Mouse (Mus musculus): ENCODE results near the gene Spag4. TPM values are rescaled to one million over a fixed set of nuclear protein-coding genes. Genes with fewer than 3 reads are reported as not detected.
"Not testable (repeated sequence)": the region's sequence is repeated elsewhere in the genome, so short reads cannot be mapped to it uniquely, and the experiment has no call there.

The Spag4 gene
- polyA plus RNA-seq, 1 experiment from 2014 or later = 0.74 TPM

DNA sequence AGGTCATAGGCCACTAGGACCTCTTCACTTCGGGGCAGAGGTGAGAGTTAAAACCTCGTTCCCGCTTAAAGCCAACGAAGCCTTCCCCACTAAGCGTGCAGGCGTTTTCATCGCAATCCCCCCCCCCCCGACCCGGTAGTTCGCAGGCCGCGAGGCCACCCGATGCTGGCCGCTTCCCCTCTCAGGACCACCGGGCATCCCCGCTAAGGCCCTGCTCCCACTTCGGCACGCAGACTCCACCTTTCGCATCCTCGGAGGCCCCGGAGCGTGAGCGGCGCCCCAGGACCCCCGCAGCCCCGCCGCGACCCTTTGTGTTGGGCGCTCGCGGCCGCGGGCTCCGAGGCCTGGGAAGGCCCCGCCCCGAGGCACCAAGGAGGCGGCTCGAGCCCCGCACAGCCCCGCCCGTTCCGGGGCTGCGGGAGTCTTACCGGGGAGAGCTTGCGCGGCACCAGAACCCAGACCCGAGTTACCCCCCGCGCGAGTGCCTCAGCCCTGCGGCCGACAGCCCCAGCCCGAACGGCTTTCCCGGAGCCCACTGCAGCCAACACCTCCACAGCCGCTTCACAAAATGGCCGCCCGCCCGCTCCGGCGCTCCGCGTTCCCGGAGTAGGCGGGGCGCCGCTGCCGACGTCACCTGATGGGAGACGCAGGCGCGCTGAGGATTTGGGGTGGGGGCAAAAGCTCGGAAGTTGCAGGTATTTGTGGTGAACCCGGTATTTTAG is 46.5 kb downstream of the Spag4 start, which contains the start of the genes Cpne1 and Rbm12:
Gene Cpne1, minus strand, starts transcription at position 608 of the 722 bp plus-strand sequence.
Gene Rbm12, minus strand, starts transcription at position 621 of the 722 bp plus-strand sequence.
- Histone ChIP-seq H3K9ac (replicated peaks) (peak within 1 kb of the TSS; percentile 90), H3K4me1 (ENCODE audit: insufficient read depth) (peaks cover 15% of the 10 kb centered on the region), H3K9me3 (ENCODE audit: low read length) (no peaks in the 10 kb centered on the region), H3K4me3 (ENCODE audit: low read depth, low read length) (peak within 1 kb of the TSS; percentile 90), H3K36me3 (replicated peaks; ENCODE audit: insufficient read depth, low read length) (peaks cover 3% of the 10 kb centered on the region; the same call in 1 of the 2 replicates), H3K27ac (ENCODE audit: low read depth) (peak within 1 kb of the TSS; percentile 87), H3K4me2 (ENCODE audit: low read depth, low read length) (peak within 1 kb of the TSS; percentile 89), H3K27me3 (ENCODE audit: insufficient read depth, low read length) (no peaks in the 10 kb centered on the region)
- peak; percentile 94 for DNase-seq
- TF ChIP-seq CTCF (IDR thresholded peaks at IDR 0.05; ENCODE audit: low read depth) = no peak
- TF ChIP-seq EP300 (IDR thresholded peaks at IDR 0.05; ENCODE audit: low read depth) = no peak; the same call in 1 of the 2 replicates
- peak; percentile 92 for ATAC-seq
- WGBS (ENCODE audit: insufficient replicate concordance) = 1% methylated on average over 72 of the region's 74 CpGs

DNA sequence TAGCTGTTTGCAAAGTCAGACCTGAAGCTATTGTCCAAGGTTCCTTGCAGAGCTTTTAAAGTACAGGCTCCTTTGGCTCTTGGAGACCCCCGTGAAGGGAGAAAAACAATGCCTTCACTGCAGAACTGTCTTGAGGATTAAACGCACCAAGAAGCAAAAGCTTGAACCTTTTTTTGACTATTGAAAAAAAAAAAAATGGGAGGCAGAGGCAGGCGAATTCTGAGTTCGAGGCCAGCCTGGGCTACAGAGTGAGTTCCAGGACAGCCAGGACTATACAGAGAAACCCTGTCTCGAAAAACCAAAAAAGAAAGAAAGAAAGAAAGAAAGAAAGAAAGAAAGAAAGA is 47.1 kb downstream of the Spag4 start:
- 14% methylated on average over 5 of the region's 5 CpGs for WGBS (ENCODE audit: insufficient replicate concordance)
- DNase-seq; H3K36me3 ChIP-seq (replicated peaks; ENCODE audit: insufficient read depth, low read length); ATAC-seq; H3K9me3 ChIP-seq (ENCODE audit: low read length); H3K27me3 ChIP-seq (ENCODE audit: insufficient read depth, low read length): not testable (repeated sequence)
- Histone ChIP-seq H3K27ac (ENCODE audit: low read depth) (peak overlapping the region; percentile 87), H3K4me3 (ENCODE audit: low read depth, low read length) (peak overlapping the region; percentile 90), H3K4me2 (ENCODE audit: low read depth, low read length) (peak overlapping the region; percentile 89), H3K4me1 (ENCODE audit: insufficient read depth) (peaks cover 15% of the 10 kb centered on the region), H3K9ac (replicated peaks) (peak overlapping the region; percentile 90)

DNA sequence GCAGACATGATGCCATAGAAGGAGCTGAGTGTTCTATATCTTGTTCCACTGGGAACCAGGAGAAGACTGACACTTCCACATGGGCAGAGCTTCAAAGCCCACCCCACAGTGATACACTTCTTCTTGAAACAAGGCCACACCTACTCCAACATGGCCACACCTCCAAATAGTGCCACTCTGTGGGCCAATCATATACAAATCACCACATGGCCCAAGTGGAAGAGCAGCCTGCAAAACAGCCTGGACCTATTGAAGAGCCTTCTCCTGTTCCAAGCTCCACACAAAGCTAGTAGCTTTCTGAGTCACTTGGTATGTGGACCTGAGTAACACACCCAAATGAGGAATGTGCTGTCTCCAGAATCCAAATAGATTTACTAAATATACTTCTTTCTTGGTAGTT is 54.6 kb downstream of the Spag4 start:
- H3K9me3 ChIP-seq (ENCODE audit: low read length) = no peaks in the 10 kb centered on the region
- H3K4me2 ChIP-seq (ENCODE audit: low read depth, low read length) = no peak overlapping the region
- TF ChIP-seq CTCF (IDR thresholded peaks at IDR 0.05; ENCODE audit: low read depth) (no peak), EP300 (IDR thresholded peaks at IDR 0.05; ENCODE audit: low read depth) (no peak)
- DNase-seq (no peak), ATAC-seq (no peak)
- H3K4me1 ChIP-seq (ENCODE audit: insufficient read depth) = no peaks in the 10 kb centered on the region
- H3K9ac ChIP-seq (replicated peaks) = no peak overlapping the region
- H3K27ac ChIP-seq (ENCODE audit: low read depth) = no peak overlapping the region
- peaks cover 5% of the 10 kb centered on the region for H3K36me3 ChIP-seq (replicated peaks; ENCODE audit: insufficient read depth, low read length)
- no peak overlapping the region for H3K4me3 ChIP-seq (ENCODE audit: low read depth, low read length)
- no peaks in the 10 kb centered on the region for H3K27me3 ChIP-seq (ENCODE audit: insufficient read depth, low read length)

Other genes starting within 250 kb of the Spag4 start
- gene BC029722, start 245.7 kb upstream of the Spag4 start, polyA plus RNA-seq (2015; fragmentation: Nextera tagmentation; extraction: Ambion mirVana) = 6.6 and 7.5 TPM in 2 replicates
- gene Eif6, start 238.2 kb upstream of the Spag4 start, polyA plus RNA-seq (2015; fragmentation: Nextera tagmentation; extraction: Ambion mirVana) = 120 and 130 TPM in 2 replicates
- 0.15 and 0.19 TPM in 2 replicates for gene Fam83c, start 230.3 kb upstream of the Spag4 start, polyA plus RNA-seq (2015; fragmentation: Nextera tagmentation; extraction: Ambion mirVana)
- 29.3 and 31.7 TPM in 2 replicates for gene Uqcc1, start 134.9 kb upstream of the Spag4 start, polyA plus RNA-seq (2015; fragmentation: Nextera tagmentation; extraction: Ambion mirVana)
- gene Gm15557, start 124.4 kb upstream of the Spag4 start, polyA plus RNA-seq (2015; fragmentation: Nextera tagmentation; extraction: Ambion mirVana) = not detected in 2 replicates
- not detected in 2 replicates for gene Gdf5, start 119.8 kb upstream of the Spag4 start, polyA plus RNA-seq (2015; fragmentation: Nextera tagmentation; extraction: Ambion mirVana)
- 3.1 and 5.0 TPM in 2 replicates for gene Cep250, start 108.7 kb upstream of the Spag4 start, polyA plus RNA-seq (2015; fragmentation: Nextera tagmentation; extraction: Ambion mirVana)
- 0.64 and 0.90 TPM in 2 replicates for gene 6430550D23Rik, start 57.2 kb upstream of the Spag4 start, polyA plus RNA-seq (2015; fragmentation: Nextera tagmentation; extraction: Ambion mirVana)
- 64.5 and 64.8 TPM in 2 replicates for gene Ergic3, start 57.1 kb upstream of the Spag4 start, polyA plus RNA-seq (2015; fragmentation: Nextera tagmentation; extraction: Ambion mirVana)
- gene Fer1l4, start 12.2 kb upstream of the Spag4 start, polyA plus RNA-seq (2015; fragmentation: Nextera tagmentation; extraction: Ambion mirVana) = not detected in 2 replicates
- 13.4 and 16.0 TPM in 2 replicates for gene Cpne1, start 46.8 kb downstream of the Spag4 start, polyA plus RNA-seq (2015; fragmentation: Nextera tagmentation; extraction: Ambion mirVana)
- 5.5 and 5.7 TPM in 2 replicates for gene Rbm12, start 46.8 kb downstream of the Spag4 start, polyA plus RNA-seq (2015; fragmentation: Nextera tagmentation; extraction: Ambion mirVana)
- 0.88 and 3.0 TPM in 2 replicates for gene Gm28036, start 61.9 kb downstream of the Spag4 start, polyA plus RNA-seq (2015; fragmentation: Nextera tagmentation; extraction: Ambion mirVana)
- 292 and 295 TPM in 2 replicates for gene Romo1, start 78.9 kb downstream of the Spag4 start, polyA plus RNA-seq (2015; fragmentation: Nextera tagmentation; extraction: Ambion mirVana)
- 38.9 and 40.2 TPM in 2 replicates for gene Nfs1, start 79.0 kb downstream of the Spag4 start, polyA plus RNA-seq (2015; fragmentation: Nextera tagmentation; extraction: Ambion mirVana)
- gene Rbm39, start 115.1 kb downstream of the Spag4 start, polyA plus RNA-seq (2015; fragmentation: Nextera tagmentation; extraction: Ambion mirVana) = 228 and 239 TPM in 2 replicates
- 11.7 and 15.0 TPM in 2 replicates for gene Phf20, start 131.3 kb downstream of the Spag4 start, polyA plus RNA-seq (2015; fragmentation: Nextera tagmentation; extraction: Ambion mirVana)
- 3.5 and 4.0 TPM in 2 replicates for gene Cnbd2, start 247.1 kb downstream of the Spag4 start, polyA plus RNA-seq (2015; fragmentation: Nextera tagmentation; extraction: Ambion mirVana)
- gene Scand1, start 247.5 kb downstream of the Spag4 start, polyA plus RNA-seq (2015; fragmentation: Nextera tagmentation; extraction: Ambion mirVana) = 56.7 and 70.2 TPM in 2 replicates